Comparison of ENCODE assay signal across 7 mouse cellular contexts in genomic region chr7:34336545-34336944, GRCm38 (mm10). TPM values are rescaled to one million over a fixed set of nuclear protein-coding genes. Genes with fewer than 3 reads are reported as not detected.
DNase-seq lines count a peak whose midpoint lies in the region; ATAC-seq and TF ChIP-seq lines count a peak whose summit lies in the region.
"Not testable (repeated sequence)": the region's sequence is repeated elsewhere in the genome, so short reads cannot be mapped to it uniquely, and the experiment has no call there.

No protein-coding gene starts in this region.

- not testable (repeated sequence) for H3K27me3 ChIP-seq in E14TG2a.4 (ENCODE audit: insufficient read depth, low read length); forebrain, postnatal 0 days (ENCODE audit: insufficient read depth, low read length); hindbrain, postnatal 0 days (ENCODE audit: insufficient read depth, low read length); lung, embryonic 14.5 days (ENCODE audit: insufficient read depth, low read length); stomach, postnatal 0 days (ENCODE audit: control insufficient read depth, insufficient read depth, low read length)

- DNase-seq in A20 (ENCODE audit: low read depth, low spot score), result peak; percentile 59
- not testable (repeated sequence) for DNase-seq in forebrain, postnatal 0 days; hindbrain, postnatal 0 days (ENCODE audit: low spot score); layer of hippocampus, adult 2 months (ENCODE audit: low spot score in 2 of 2); lung, embryonic 14.5 days; stomach, postnatal 0 days (ENCODE audit: low spot score)

- not testable (repeated sequence) for H3K9me3 ChIP-seq in E14TG2a.4 (ENCODE audit: low read length); forebrain, postnatal 0 days (ENCODE audit: low read length); hindbrain, postnatal 0 days (ENCODE audit: low read length); lung, embryonic 14.5 days (ENCODE audit: low read depth, low read length); stomach, postnatal 0 days (ENCODE audit: control insufficient read depth, low read length)

- H3K4me2 ChIP-seq in forebrain, postnatal 0 days (ENCODE audit: low read depth); hindbrain, postnatal 0 days (ENCODE audit: low read depth, low read length); lung, embryonic 14.5 days; stomach, postnatal 0 days (replicated peaks; ENCODE audit: low read depth): not testable (repeated sequence)

- TF ChIP-seq EP300 in stomach, postnatal 0 days (optimal IDR thresholded peaks at IDR 0.05), result not testable (repeated sequence)

- not testable (repeated sequence) for H3K27ac ChIP-seq in forebrain, postnatal 0 days (ENCODE audit: low read depth, low read length); hindbrain, postnatal 0 days; layer of hippocampus, adult 2 months; lung, embryonic 14.5 days (ENCODE audit: low read depth); stomach, postnatal 0 days (replicated peaks)

- H3K4me1 ChIP-seq in E14TG2a.4 (replicated peaks; ENCODE audit: low read depth, low read length), result peaks cover 12% of the 10 kb centered on the region; the same call in 1 of the 2 replicates
- H3K4me1 ChIP-seq in forebrain, postnatal 0 days (ENCODE audit: insufficient read depth); hindbrain, postnatal 0 days (ENCODE audit: insufficient read depth, low read length); lung, embryonic 14.5 days (ENCODE audit: insufficient read depth); stomach, postnatal 0 days (replicated peaks; ENCODE audit: control insufficient read depth, insufficient read depth): not testable (repeated sequence)

- peaks cover 28% of the 10 kb centered on the region for H3K36me3 ChIP-seq in E14TG2a.4 (ENCODE audit: insufficient read depth, low read length)
- H3K36me3 ChIP-seq in forebrain, postnatal 0 days (ENCODE audit: insufficient read depth); hindbrain, postnatal 0 days (ENCODE audit: insufficient read depth, low read length); stomach, postnatal 0 days (ENCODE audit: control insufficient read depth, insufficient read depth, low read length): not testable (repeated sequence)
- peaks cover 24% of the 10 kb centered on the region for H3K36me3 ChIP-seq in lung, embryonic 14.5 days (ENCODE audit: insufficient read depth)

- not testable (repeated sequence) for H3K9ac ChIP-seq in forebrain, postnatal 0 days; hindbrain, postnatal 0 days (replicated peaks; ENCODE audit: low read length); lung, embryonic 14.5 days; stomach, postnatal 0 days (ENCODE audit: low read length)

- peak; percentile 39 for TF ChIP-seq CTCF in E14TG2a.4 (conservative IDR thresholded peaks at IDR 0.05; ENCODE audit: low read length)
- 0 out of 2 replicates have a peak, but pooled peaks have one; percentile 6 for TF ChIP-seq CTCF in forebrain, postnatal 0 days (IDR thresholded peaks at IDR 0.05; ENCODE audit: low read depth)
- peak; percentile 25; the same call in 1 of the 2 replicates for TF ChIP-seq CTCF in hindbrain, postnatal 0 days (IDR thresholded peaks at IDR 0.05; ENCODE audit: low read depth)
- peak; percentile 60 for TF ChIP-seq CTCF in layer of hippocampus, adult 2 months (conservative IDR thresholded peaks at IDR 0.05)
- peak; percentile 37 for TF ChIP-seq CTCF in lung, embryonic 14.5 days (IDR thresholded peaks at IDR 0.05; ENCODE audit: low read depth)
- TF ChIP-seq CTCF in stomach, postnatal 0 days (IDR thresholded peaks at IDR 0.05; ENCODE audit: low read depth), result peak; percentile 52

- not testable (repeated sequence) for H3K4me3 ChIP-seq in E14TG2a.4 (replicated peaks; ENCODE audit: low read length); forebrain, postnatal 0 days (ENCODE audit: low read depth, low read length); hindbrain, postnatal 0 days (ENCODE audit: low read length); layer of hippocampus, adult 2 months; lung, embryonic 14.5 days (ENCODE audit: low read depth, low read length); stomach, postnatal 0 days (ENCODE audit: low read depth, low read length)

- WGBS in forebrain, postnatal 0 days, result 88% methylated on average over 1 of the region's 1 CpGs
- WGBS in hindbrain, postnatal 0 days, result 85% methylated on average over 1 of the region's 1 CpGs
- WGBS in lung, embryonic 14.5 days, result 90% methylated on average over 1 of the region's 1 CpGs
- 94% methylated on average over 1 of the region's 1 CpGs for WGBS in stomach, postnatal 0 days

- ATAC-seq in forebrain, postnatal 0 days; hindbrain, postnatal 0 days; lung, embryonic 14.5 days (ENCODE audit: insufficient read depth); stomach, postnatal 0 days (ENCODE audit: low FRiP score, low TSS enrichment): not testable (repeated sequence)

RNA-seq across cellular contexts. Expression of gene 4931406P16Rik, which starts 23.2 kb away (rescaled TPM):
- 48.5 and 55.7 TPM in 2 replicates for total RNA-seq in forebrain, postnatal 0 days (2014; rRNA removed)
- 18.4 and 21.3 TPM in 2 replicates for polyA plus RNA-seq in forebrain, postnatal 0 days (2015; fragmentation: Nextera tagmentation; extraction: Ambion mirVana)
- total RNA-seq in hindbrain, postnatal 0 days (2014; rRNA removed), result 61.0 and 65.5 TPM in 2 replicates
- 23.2 and 31.5 TPM in 2 replicates for polyA plus RNA-seq in hindbrain, postnatal 0 days (2015; fragmentation: Nextera tagmentation; extraction: Ambion mirVana)
- total RNA-seq in layer of hippocampus, adult 2 months (2021), result 10 to 100 TPM; 36.6 to 41.1 TPM
- polyA plus RNA-seq in lung, embryonic 14.5 days (2014; fragmentation: Nextera tagmentation; extraction: Ambion mirVana), result 54.7 and 59.2 TPM in 2 replicates
- 15.2 and 16.1 TPM in 2 replicates for polyA plus RNA-seq in stomach, postnatal 0 days (2015; fragmentation: Nextera tagmentation; extraction: Ambion mirVana)

RNA-seq across cellular contexts. Expression of gene Lsm14a, which starts 56.6 kb away (rescaled TPM):
- 38.5 and 42.1 TPM in 2 replicates for total RNA-seq in forebrain, postnatal 0 days (2014; rRNA removed)
- polyA plus RNA-seq in forebrain, postnatal 0 days (2015; fragmentation: Nextera tagmentation; extraction: Ambion mirVana), result 32.9 and 45.8 TPM in 2 replicates
- total RNA-seq in hindbrain, postnatal 0 days (2014; rRNA removed), result 28.0 and 44.9 TPM in 2 replicates
- 46.0 and 46.1 TPM in 2 replicates for polyA plus RNA-seq in hindbrain, postnatal 0 days (2015; fragmentation: Nextera tagmentation; extraction: Ambion mirVana)
- total RNA-seq in layer of hippocampus, adult 2 months (2021), result 10 to 100 TPM; 87.3 to 94.3 TPM
- 58.2 and 58.7 TPM in 2 replicates for polyA plus RNA-seq in lung, embryonic 14.5 days (2014; fragmentation: Nextera tagmentation; extraction: Ambion mirVana)
- 47.9 and 49.4 TPM in 2 replicates for polyA plus RNA-seq in stomach, postnatal 0 days (2015; fragmentation: Nextera tagmentation; extraction: Ambion mirVana)

Comparison
In these comparisons a context has a peak if more than half of its experiments do, and no peak if none do; other contexts are left out.
1. CTCF ChIP-seq: peak in every context shown above with its lines; median percentile 60 in layer of hippocampus, adult 2 months; 52 in stomach, postnatal 0 days; 39 in E14TG2a.4; 37 in lung, embryonic 14.5 days; 25 in hindbrain, postnatal 0 days; 6 in forebrain, postnatal 0 days.